Mouse (Mus musculus) stomach, postnatal 0 days (tissue): ENCODE data around the gene Tyw5.

Source experiments
- CTCF ChIP-seq: IDR thresholded peaks from 2 replicates; pipeline ENCODE4 v1.5.1; 2016; ENCODE audit warnings: antibody characterized with exemption, low read depth, mild to moderate bottlenecking, moderate library complexity
- EP300 ChIP-seq: optimal IDR thresholded peaks from 2 replicates; pipeline ENCODE3; 2016; ENCODE audit warnings: antibody characterized with exemption

DNA sequence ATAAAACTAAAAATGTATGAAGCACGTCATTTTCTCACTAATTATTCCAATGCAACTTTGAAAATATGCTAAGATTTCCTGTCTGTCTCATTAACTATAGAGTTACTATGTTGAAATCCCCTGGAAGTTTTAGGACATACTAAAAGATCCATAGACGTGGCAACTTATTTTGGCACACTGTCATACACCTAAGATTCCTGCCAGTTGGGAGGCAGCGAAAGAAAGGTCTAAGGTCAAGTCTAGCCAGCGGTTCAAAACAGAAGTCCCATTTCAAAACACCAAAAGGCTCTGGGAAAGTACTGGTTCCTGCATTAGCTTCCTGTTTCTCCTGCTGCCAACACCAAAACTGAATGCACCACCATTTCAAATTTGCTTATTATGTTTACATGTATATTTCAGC lies 14.5 kb downstream of the Tyw5 start:
- TF ChIP-seq CTCF (no peak), EP300 (no peak)
